Mouse (Mus musculus) CH12.LX (cell line): ENCODE results near the gene Mrpl52. TPM values are rescaled to one million over a fixed set of nuclear protein-coding genes. Genes with fewer than 3 reads are reported as not detected.

Experiments
- DNase-seq: peaks from one replicate; pipeline ENCODE4 v3.0.0-alpha.2; 2013; ENCODE audit errors: extremely low read depth
- H3K27ac ChIP-seq: 2 replicates; pipeline ENCODE4 v1.5.1; 2012; ENCODE audit warnings: low read depth, mild to moderate bottlenecking, control low read depth, moderate library complexity; ENCODE audit not compliant: insufficient read depth
- H3K27me3 ChIP-seq: replicated peaks from 2 replicates; pipeline ENCODE3; 2012; ENCODE audit warnings: inconsistent platforms
- H3K36me3 ChIP-seq, 2 experiments: replicated peaks in 1 of 2; 2 replicates each; pipeline versions ENCODE3 to v1.6.1; 2012; ENCODE audit warnings: inconsistent platforms in 1 of 2, low read length in 1 of 2, mild to moderate bottlenecking in 1 of 2, mixed read lengths in 1 of 2, moderate library complexity in 1 of 2; ENCODE audit not compliant: control insufficient read depth in 1 of 2, insufficient read depth in 1 of 2
- H3K4me1 ChIP-seq, 2 experiments: 2 replicates each; pipeline ENCODE4 v1.6.1; 2012; ENCODE audit warnings: inconsistent platforms in 1 of 2, moderate library complexity in 1 of 2; ENCODE audit not compliant: insufficient read depth in 2 of 2, control insufficient read depth in 1 of 2
- H3K4me2 ChIP-seq: 2 replicates; pipeline ENCODE4 v1.6.1; 2012; ENCODE audit warnings: low read depth, mild to moderate bottlenecking, control low read depth; ENCODE audit not compliant: poor library complexity, insufficient read depth, severe bottlenecking
- H3K4me3 ChIP-seq, 3 experiments: fragments of 150-350 bp in 1 of 3; sonication (generic) in 1 of 3; replicated peaks in 1 of 3; 2 replicates each; pipeline versions ENCODE3 to v1.5.1; 2011 to 2012; ENCODE audit warnings: low read depth in 2 of 3, low read length in 2 of 3, mild to moderate bottlenecking in 2 of 3, moderate library complexity in 2 of 3, control low read depth in 1 of 3, improper control_type of control experiment in 1 of 3, inconsistent platforms in 1 of 3, mixed read lengths in 1 of 3; ENCODE audit not compliant: poor library complexity in 1 of 3
- H3K79me2 ChIP-seq: replicated peaks from 2 replicates; pipeline ENCODE4 v1.6.1; 2012; ENCODE audit warnings: mild to moderate bottlenecking, moderate library complexity; ENCODE audit not compliant: control insufficient read depth, poor library complexity, insufficient read depth, severe bottlenecking; ENCODE audit errors: extremely low read depth
- H3K9ac ChIP-seq: 2 replicates; pipeline ENCODE4 v1.6.1; 2012; ENCODE audit warnings: low read depth, mild to moderate bottlenecking, control low read depth, moderate library complexity; ENCODE audit not compliant: insufficient read depth
- H3K9me3 ChIP-seq: replicated peaks from 2 replicates; pipeline ENCODE3; 2012; ENCODE audit warnings: low read length, inconsistent platforms, mixed read lengths
- BHLHE40 ChIP-seq: IDR thresholded peaks from 2 replicates; pipeline ENCODE4 v1.6.1; 2011; ENCODE audit warnings: mild to moderate bottlenecking, low read depth, low read length, improper control_type of control experiment
- CHD2 ChIP-seq: IDR thresholded peaks from 2 replicates; pipeline ENCODE4 v1.6.1; 2011; ENCODE audit warnings: low read length, improper control_type of control experiment
- ELF1 ChIP-seq: IDR thresholded peaks from 2 replicates; pipeline ENCODE4 v1.6.1; 2014; ENCODE audit warnings: low read depth, mild to moderate bottlenecking, inconsistent platforms, low read length, improper control_type of control experiment
- EP300 ChIP-seq: IDR thresholded peaks from 2 replicates; pipeline ENCODE4 v1.6.1; 2011; ENCODE audit warnings: low read length, improper control_type of control experiment
- ETS1 ChIP-seq: conservative IDR thresholded peaks from 2 replicates; pipeline ENCODE4 v1.6.1; 2012; ENCODE audit warnings: low read depth, mild to moderate bottlenecking, inconsistent platforms, low read length, improper control_type of control experiment, moderate library complexity
- GABPA ChIP-seq: IDR thresholded peaks from 2 replicates; pipeline ENCODE4 v1.6.1; 2012; ENCODE audit warnings: low read depth, low read length, improper control_type of control experiment, inconsistent platforms; ENCODE audit not compliant: insufficient replicate concordance
- HCFC1 ChIP-seq: IDR thresholded peaks from 2 replicates; pipeline ENCODE4 v1.6.1; 2012; ENCODE audit warnings: low read depth, mild to moderate bottlenecking, inconsistent platforms, low read length, improper control_type of control experiment
- JUN ChIP-seq: IDR thresholded peaks from 2 replicates; pipeline ENCODE4 v1.6.1; 2011; ENCODE audit warnings: low read depth, mild to moderate bottlenecking, low read length, improper control_type of control experiment, moderate library complexity; ENCODE audit not compliant: insufficient read depth
- JUND ChIP-seq: conservative IDR thresholded peaks from 2 replicates; pipeline ENCODE4 v1.6.1; 2011; ENCODE audit warnings: low read depth, low read length, improper control_type of control experiment
- MAX ChIP-seq: IDR thresholded peaks from 2 replicates; pipeline ENCODE4 v1.6.1; 2011; ENCODE audit warnings: low read length, improper control_type of control experiment
- MAZ ChIP-seq: IDR thresholded peaks from 2 replicates; pipeline ENCODE4 v1.6.1; 2012; ENCODE audit warnings: low read depth, mild to moderate bottlenecking, inconsistent platforms, low read length, improper control_type of control experiment, moderate library complexity
- MEF2A ChIP-seq: IDR thresholded peaks from 2 replicates; pipeline ENCODE4 v1.6.1; 2014; ENCODE audit warnings: low read depth, mild to moderate bottlenecking, inconsistent platforms, low read length, improper control_type of control experiment, borderline replicate concordance
- MXI1 ChIP-seq: IDR thresholded peaks from 2 replicates; pipeline ENCODE4 v1.6.1; 2011; ENCODE audit warnings: mild to moderate bottlenecking, low read depth, low read length, improper control_type of control experiment
- NELFE ChIP-seq: IDR thresholded peaks from 2 replicates; pipeline ENCODE4 v1.6.1; 2011; ENCODE audit warnings: low read depth, low read length, improper control_type of control experiment
- PAX5 ChIP-seq: IDR thresholded peaks from 2 replicates; pipeline ENCODE4 v1.6.1; 2012; ENCODE audit warnings: low read length, inconsistent platforms, mixed read lengths
- POLR2A ChIP-seq: IDR thresholded peaks from 2 replicates; pipeline ENCODE4 v1.6.1; 2011; ENCODE audit warnings: low read depth, mild to moderate bottlenecking, improper control_type of control experiment, low read length
- RAD21 ChIP-seq: IDR thresholded peaks from 2 replicates; pipeline ENCODE4 v1.6.1; 2011; ENCODE audit warnings: low read depth, mild to moderate bottlenecking, low read length, improper control_type of control experiment, moderate library complexity
- SIN3A ChIP-seq: IDR thresholded peaks from 2 replicates; pipeline ENCODE4 v1.6.1; 2012; ENCODE audit warnings: low read length, improper control_type of control experiment, inconsistent platforms
- SMC3 ChIP-seq: IDR thresholded peaks from 2 replicates; pipeline ENCODE4 v1.6.1; 2011; ENCODE audit warnings: low read depth, low read length, improper control_type of control experiment
- TBP ChIP-seq: conservative IDR thresholded peaks from 2 replicates; pipeline ENCODE4 v1.6.1; 2011; ENCODE audit warnings: low read depth, low read length, improper control_type of control experiment
- UBTF ChIP-seq: IDR thresholded peaks from 2 replicates; pipeline ENCODE4 v1.6.1; 2012; ENCODE audit warnings: low read depth, mild to moderate bottlenecking, inconsistent platforms, low read length, improper control_type of control experiment, moderate library complexity
- USF1 ChIP-seq: IDR thresholded peaks from 2 replicates; pipeline ENCODE4 v1.6.1; 2014; ENCODE audit warnings: low read depth, mild to moderate bottlenecking, inconsistent platforms, low read length, improper control_type of control experiment
- USF2 ChIP-seq: conservative IDR thresholded peaks from 2 replicates; pipeline ENCODE4 v1.6.1; 2011; ENCODE audit warnings: low read depth, low read length, improper control_type of control experiment
- ZKSCAN1 ChIP-seq: IDR thresholded peaks from 2 replicates; pipeline ENCODE4 v1.6.1; 2012; ENCODE audit warnings: low read depth, inconsistent platforms, low read length, improper control_type of control experiment, borderline replicate concordance
- ZMIZ1 ChIP-seq: IDR thresholded peaks from 2 replicates; pipeline ENCODE4 v1.6.1; 2012; ENCODE audit warnings: low read depth, mild to moderate bottlenecking, inconsistent platforms, low read length, improper control_type of control experiment
- ZNF384 ChIP-seq: IDR thresholded peaks from 2 replicates; pipeline ENCODE4 v1.6.1; 2012; ENCODE audit warnings: low read depth, low read length, improper control_type of control experiment, inconsistent platforms
- dilution Hi-C: fragments of 300-500 bp; cut with MboI; formaldehyde crosslinking; loops from 2 replicates; pipeline ENCODE4 v1.14.3; 2020; ENCODE audit warnings: low sequenced_read_pairs; ENCODE audit not compliant: extremely low pct_unique_long_range_greater_than_20kb, extremely low pct_ligation_motif_present
- in situ Hi-C: fragments of 300-500 bp; cut with MboI; formaldehyde crosslinking; loops from 3 replicates; pipeline ENCODE4 v1.14.3; 2019; ENCODE audit warnings: low sequenced_read_pairs, low pct_ligation_motif_present, low pct_unique_long_range_greater_than_20kb, mixed read lengths
- polyA plus RNA-seq: library from polyadenylated mRNA; unstranded; fragments of >175 nt; gene quantifications from 2 replicates; pipeline ENCODE4 v1.2.1, GENCODE M21; 2012; ENCODE audit warnings: low read depth; ENCODE audit not compliant: insufficient read length
- total RNA-seq, 2 experiments: library from RNA; depleted of rRNA; stranded (reverse); fragments of 300-350 nt in 1 of 2; fragments of >200 nt in 1 of 2; gene quantifications; 2 replicates each; pipeline ENCODE4 v1.2.3; 2012 to 2014

Gene Mrpl52
- total and polyA plus RNA-seq, 3 experiments, result 87.9 to 309 (median 230) TPM

- DNase-seq, result no peak
- Histone ChIP-seq H3K4me2 (no peak overlapping the region), H3K79me2 (peaks cover 11% of the 10 kb centered on the region; the same call in 1 of the 2 replicates), H3K9me3 (no peaks in the 10 kb centered on the region), H3K27me3 (no peaks in the 10 kb centered on the region), H3K4me3 (no peak overlapping the region), H3K36me3 (peaks cover 31 to 75% of the 10 kb centered on the region in 2 experiments), H3K4me1 (peaks cover 4 to 49% of the 10 kb centered on the region in 2 experiments; a peak in 3 of 4 replicates), H3K9ac (no peak overlapping the region), H3K27ac (no peak overlapping the region)
- dilution Hi-C loops, result no loop called here
- TF ChIP-seq ZMIZ1 (no peak), USF2 (no peak), NELFE (no peak), PAX5 (no peak), HCFC1 (no peak), MXI1 (no peak), JUN (no peak), JUND (no peak), SIN3A (no peak), ELF1 (no peak), POLR2A (no peak), SMC3 (no peak), RAD21 (no peak), TBP (no peak), UBTF (no peak), USF1 (no peak), BHLHE40 (no peak), GABPA (no peak), ZNF384 (no peak)
- in situ Hi-C loops, result no loop called here
Measured at GRCm38 (mm10) chr14:54377166-54377565, 49.5 kb upstream of the Mrpl52 start.

- dilution Hi-C loops (no loop called here), in situ Hi-C loops (no loop called here)
- H3K4me1 ChIP-seq, result peaks cover 11 to 73% of the 10 kb centered on the region in 2 experiments
- TF ChIP-seq ZKSCAN1 (no peak), POLR2A (no peak), MAX (no peak), EP300 (no peak), USF1 (no peak), ETS1 (no peak), MXI1 (no peak), USF2 (no peak), TBP (no peak), SIN3A (no peak), CHD2 (no peak), BHLHE40 (no peak), MAZ (no peak), MEF2A (no peak), GABPA (no peak), RAD21 (no peak), ZMIZ1 (no peak)
- no peaks in the 10 kb centered on the region for H3K9me3 ChIP-seq
- DNase-seq, result no peak
- no peak overlapping the region for H3K27ac ChIP-seq
- H3K4me2 ChIP-seq, result no peak overlapping the region
- no peak overlapping the region for H3K4me3 ChIP-seq
- no peaks in the 10 kb centered on the region for H3K27me3 ChIP-seq
- peaks cover 23 to 70% of the 10 kb centered on the region in 2 experiments for H3K36me3 ChIP-seq
- peaks cover 23% of the 10 kb centered on the region for H3K79me2 ChIP-seq
- no peak overlapping the region for H3K9ac ChIP-seq
Measured at GRCm38 (mm10) chr14:54379571-54379970, 47.1 kb upstream of the Mrpl52 start.
